Mouse (Mus musculus): ENCODE data around the gene Npas4.
"Not testable (repeated sequence)": the region's sequence is repeated elsewhere in the genome, so short reads cannot be mapped to it uniquely, and the experiment has no call there.

Gene Npas4

GRCm38 (mm10) chr19:4992371-4992770, 2.3 kb upstream of the Npas4 start:
- no peak for DNase-seq

- no peak for DNase-seq
Measured at GRCm38 (mm10) chr19:4990716-4991115, 600 bp upstream of the Npas4 start.

- no peak for DNase-seq
Measured at GRCm38 (mm10) chr19:4989434-4990255, 471 bp downstream of the Npas4 start.

- DNase-seq: peak; percentile 91
Measured at GRCm38 (mm10) chr19:4989013-4989412, 1.1 kb downstream of the Npas4 start.

GRCm38 (mm10) chr19:4981767-4982166, 8.3 kb downstream of the Npas4 start:
- DNase-seq: peak; percentile 61

- DNase-seq: peak; percentile 10
Measured at GRCm38 (mm10) chr19:4968236-4968635, 21.9 kb downstream of the Npas4 start.

- peak; percentile 98 for DNase-seq
Measured at GRCm38 (mm10) chr19:4961928-4962601, 28.1 kb downstream of the Npas4 start, which contains the start of gene Mrpl11. TSS of gene Mrpl11 (plus strand) at chr19:4962147.

- not testable (repeated sequence) for DNase-seq
Measured at GRCm38 (mm10) chr19:4948641-4949040, 41.5 kb downstream of the Npas4 start.

GRCm38 (mm10) chr19:4945540-4945939, 44.6 kb downstream of the Npas4 start:
- no peak for DNase-seq

- peak; percentile 60 for DNase-seq
Measured at GRCm38 (mm10) chr19:4943253-4943588, 46.9 kb downstream of the Npas4 start.

GRCm38 (mm10) chr19:4942551-4943252, 47.4 kb downstream of the Npas4 start, which contains the start of gene Peli3:
TSS of gene Peli3 (minus strand) at chr19:4943127.
- DNase-seq: peak; percentile 79

GRCm38 (mm10) chr19:4937444-4938310, 52.4 kb downstream of the Npas4 start:
- DNase-seq: no peak

- no peak for DNase-seq
Measured at GRCm38 (mm10) chr19:4936896-4937295, 53.2 kb downstream of the Npas4 start.

Data from lung, postnatal 36 days (tissue).